Mouse (Mus musculus): ENCODE results near the gene Gm20388. TPM values are rescaled to one million over a fixed set of nuclear protein-coding genes. Genes with fewer than 3 reads are reported as not detected.

Gene Gm20388
- total RNA-seq, 1 experiment from 2014 or later: 18.4 TPM

GRCm38 (mm10) chr8:124339742-124340141 lies 4429.1 kb downstream of the Gm20388 start:
- no peak for ATAC-seq (replicated peaks in 1 of 2; ENCODE audit: insufficient read depth in 1 of 2, low FRiP score in 2 of 2, low TSS enrichment in 1 of 2, low read depth in 1 of 2, poor library complexity in 2 of 2, severe bottlenecking in 2 of 2)

- ATAC-seq (replicated peaks in 1 of 2; ENCODE audit: insufficient read depth in 1 of 2, low FRiP score in 2 of 2, low TSS enrichment in 1 of 2, low read depth in 1 of 2, poor library complexity in 2 of 2, severe bottlenecking in 2 of 2): 0 out of 4 replicates have a peak, but pooled peaks of 1 of the 2 experiments have one; percentile 6
Measured at GRCm38 (mm10) chr8:124340360-124341068, 4429.9 kb downstream of the Gm20388 start.

DNA sequence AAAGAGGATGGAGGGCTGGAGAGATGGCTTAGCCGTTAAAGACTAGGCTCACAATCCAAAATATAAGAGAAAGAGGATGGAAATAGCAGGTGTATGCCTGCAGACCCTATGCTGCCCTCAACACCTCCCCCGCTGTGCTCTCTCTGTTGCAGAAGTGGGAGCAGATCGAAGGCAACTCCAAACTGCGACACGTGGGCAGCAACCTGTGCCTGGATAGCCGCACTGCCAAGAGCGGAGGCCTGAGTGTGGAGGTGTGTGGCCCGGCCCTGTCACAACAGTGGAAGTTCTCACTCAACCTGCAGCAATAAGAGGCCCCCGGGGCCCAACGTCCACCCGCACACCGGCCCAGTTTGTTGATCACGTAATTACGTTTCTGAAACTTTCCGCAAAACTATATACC lies 4432.5 kb downstream of the Gm20388 start:
- no peak for ATAC-seq (replicated peaks in 1 of 2; ENCODE audit: insufficient read depth in 1 of 2, low FRiP score in 2 of 2, low TSS enrichment in 1 of 2, low read depth in 1 of 2, poor library complexity in 2 of 2, severe bottlenecking in 2 of 2)

DNA sequence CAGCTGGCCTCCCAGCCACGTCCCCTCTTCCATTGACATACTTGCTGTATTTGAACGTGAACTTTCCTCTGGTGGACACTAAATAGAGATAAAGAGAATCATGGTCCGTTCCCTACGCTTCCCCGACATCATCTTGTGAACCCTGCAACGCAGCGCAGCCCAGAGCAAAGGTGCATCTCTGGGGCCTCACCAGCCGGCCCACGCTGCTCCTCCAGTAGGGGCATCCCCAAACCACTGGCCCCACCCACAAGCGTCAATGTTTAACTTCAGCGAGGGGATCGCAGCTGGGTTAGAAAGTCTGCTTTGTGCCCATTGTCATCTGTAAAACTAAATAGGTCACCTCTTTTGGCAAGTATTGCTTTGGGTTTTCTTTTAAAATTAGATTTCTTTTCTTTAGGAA lies 4433.4 kb downstream of the Gm20388 start:
- no peak for ATAC-seq (replicated peaks in 1 of 2; ENCODE audit: insufficient read depth in 1 of 2, low FRiP score in 2 of 2, low TSS enrichment in 1 of 2, low read depth in 1 of 2, poor library complexity in 2 of 2, severe bottlenecking in 2 of 2)

GRCm38 (mm10) chr8:124345098-124345497 lies 4434.5 kb downstream of the Gm20388 start:
- no peak for ATAC-seq (replicated peaks in 1 of 2; ENCODE audit: insufficient read depth in 1 of 2, low FRiP score in 2 of 2, low TSS enrichment in 1 of 2, low read depth in 1 of 2, poor library complexity in 2 of 2, severe bottlenecking in 2 of 2)

DNA sequence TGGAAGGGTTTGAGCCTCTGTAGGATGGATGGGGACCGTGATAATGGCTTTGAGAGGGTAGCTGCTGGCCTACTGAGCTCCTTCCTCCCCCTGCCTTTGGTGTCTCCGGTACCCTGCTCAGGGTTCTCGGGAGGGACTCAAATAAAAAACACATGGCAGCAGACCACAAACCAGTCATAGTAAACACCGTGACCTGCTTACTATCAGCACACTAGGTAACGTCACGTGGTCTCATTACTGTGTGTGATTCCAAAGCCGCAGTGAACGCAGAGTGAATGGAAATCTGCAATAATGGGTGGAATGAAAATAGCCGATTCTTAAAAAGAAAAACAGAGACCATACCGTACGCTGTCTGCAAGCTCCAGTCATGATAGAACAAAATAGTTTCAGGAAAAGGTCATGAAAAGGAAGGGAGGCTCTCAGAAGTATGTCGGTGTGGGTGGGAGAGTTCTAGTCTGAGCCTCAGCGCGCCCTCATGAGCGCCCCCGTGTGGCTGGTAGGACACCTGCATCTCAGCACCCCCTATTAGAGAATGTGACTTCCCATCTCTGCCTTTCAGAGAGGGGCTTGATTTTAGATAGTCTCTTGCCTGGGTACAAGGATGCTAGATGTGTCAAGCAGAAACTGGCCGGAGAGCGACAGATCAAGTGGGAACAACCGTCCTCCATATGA lies 4436.3 kb downstream of the Gm20388 start:
- ATAC-seq (replicated peaks in 1 of 2; ENCODE audit: insufficient read depth in 1 of 2, low FRiP score in 2 of 2, low TSS enrichment in 1 of 2, low read depth in 1 of 2, poor library complexity in 2 of 2, severe bottlenecking in 2 of 2): peak; percentile 50 to 62; a peak in 2 of 4 replicates

- no peak for ATAC-seq (replicated peaks in 1 of 2; ENCODE audit: insufficient read depth in 1 of 2, low FRiP score in 2 of 2, low TSS enrichment in 1 of 2, low read depth in 1 of 2, poor library complexity in 2 of 2, severe bottlenecking in 2 of 2)
Measured at GRCm38 (mm10) chr8:124348087-124348486, 4437.4 kb downstream of the Gm20388 start.

- peak; percentile 43 to 74; a peak in 2 of 4 replicates for ATAC-seq (replicated peaks in 1 of 2; ENCODE audit: insufficient read depth in 1 of 2, low FRiP score in 2 of 2, low TSS enrichment in 1 of 2, low read depth in 1 of 2, poor library complexity in 2 of 2, severe bottlenecking in 2 of 2)
Measured at GRCm38 (mm10) chr8:124349663-124350062, 4439.0 kb downstream of the Gm20388 start.

GRCm38 (mm10) chr8:124351636-124352035 lies 4441.0 kb downstream of the Gm20388 start:
- no peak for ATAC-seq (replicated peaks in 1 of 2; ENCODE audit: insufficient read depth in 1 of 2, low FRiP score in 2 of 2, low TSS enrichment in 1 of 2, low read depth in 1 of 2, poor library complexity in 2 of 2, severe bottlenecking in 2 of 2)

DNA sequence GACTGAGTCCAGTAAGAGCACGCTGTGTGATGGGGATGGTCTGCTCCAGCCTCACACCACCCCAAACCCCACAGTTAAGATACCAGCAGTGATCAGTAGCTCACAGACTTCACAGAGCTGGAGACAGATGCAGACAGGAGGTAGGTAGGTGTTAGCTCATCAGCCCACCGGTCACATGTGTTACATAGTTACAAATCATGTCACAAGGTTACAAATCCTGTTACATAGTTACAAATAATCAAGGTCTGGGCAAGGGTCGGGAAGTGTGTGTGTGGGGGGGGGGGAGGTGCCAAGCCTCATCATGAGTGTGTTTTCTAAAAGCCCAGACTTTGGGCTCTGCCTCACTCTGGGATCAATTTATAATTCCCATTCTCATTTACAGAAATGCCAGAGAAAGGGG lies 4450.3 kb downstream of the Gm20388 start:
- ATAC-seq (replicated peaks in 1 of 2; ENCODE audit: insufficient read depth in 1 of 2, low FRiP score in 2 of 2, low TSS enrichment in 1 of 2, low read depth in 1 of 2, poor library complexity in 2 of 2, severe bottlenecking in 2 of 2): no peak

- ATAC-seq (replicated peaks in 1 of 2; ENCODE audit: insufficient read depth in 1 of 2, low FRiP score in 2 of 2, low TSS enrichment in 1 of 2, low read depth in 1 of 2, poor library complexity in 2 of 2, severe bottlenecking in 2 of 2): no peak
Measured at GRCm38 (mm10) chr8:124361773-124362427, 4451.3 kb downstream of the Gm20388 start.

GRCm38 (mm10) chr8:124362589-124362988 lies 4451.9 kb downstream of the Gm20388 start:
- no peak; a peak in 1 of 4 replicates for ATAC-seq (replicated peaks in 1 of 2; ENCODE audit: insufficient read depth in 1 of 2, low FRiP score in 2 of 2, low TSS enrichment in 1 of 2, low read depth in 1 of 2, poor library complexity in 2 of 2, severe bottlenecking in 2 of 2)

- ATAC-seq (replicated peaks in 1 of 2; ENCODE audit: insufficient read depth in 1 of 2, low FRiP score in 2 of 2, low TSS enrichment in 1 of 2, low read depth in 1 of 2, poor library complexity in 2 of 2, severe bottlenecking in 2 of 2): no peak
Measured at GRCm38 (mm10) chr8:124363337-124363736, 4452.7 kb downstream of the Gm20388 start.

GRCm38 (mm10) chr8:124368213-124368612 lies 4457.6 kb downstream of the Gm20388 start:
- ATAC-seq (replicated peaks in 1 of 2; ENCODE audit: insufficient read depth in 1 of 2, low FRiP score in 2 of 2, low TSS enrichment in 1 of 2, low read depth in 1 of 2, poor library complexity in 2 of 2, severe bottlenecking in 2 of 2): peak; percentile 76 to 82

DNA sequence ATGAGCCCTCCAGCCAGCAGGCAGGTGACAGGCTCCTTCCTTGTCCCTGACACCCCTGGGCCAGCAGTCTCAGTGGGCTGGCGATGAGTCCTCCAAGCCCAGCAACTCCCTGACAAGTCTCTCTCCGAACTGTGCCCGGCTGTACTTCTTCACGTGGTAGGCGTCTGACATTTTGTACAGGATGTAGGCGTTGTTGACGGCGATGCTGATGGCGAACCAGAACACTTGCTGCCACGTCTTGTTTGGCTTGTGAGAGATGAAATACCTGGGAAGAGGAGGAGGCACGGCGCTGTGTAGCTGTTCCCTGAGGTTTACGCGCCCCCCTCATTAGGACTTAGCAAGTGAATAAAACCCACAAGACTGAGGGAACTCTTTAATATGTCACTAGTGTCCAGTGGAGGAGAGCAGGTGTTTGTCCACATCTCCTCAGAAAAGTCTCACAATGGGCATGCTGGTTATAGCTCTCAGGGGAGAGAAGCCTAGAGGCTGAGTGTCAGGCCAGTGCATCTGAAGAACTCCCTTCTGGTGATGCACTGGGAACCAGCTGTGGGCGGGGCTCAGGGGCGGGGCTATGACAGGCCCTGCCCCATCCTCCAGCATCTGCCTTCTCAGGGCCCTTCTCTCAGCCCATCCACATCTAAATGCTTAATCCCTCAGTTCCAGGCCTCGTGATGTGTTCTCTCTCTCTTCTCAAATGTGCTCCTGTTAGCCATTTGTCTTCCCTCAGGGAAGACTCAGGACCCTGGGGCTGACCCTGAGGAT lies 4460.0 kb downstream of the Gm20388 start:
- no peak for ATAC-seq (replicated peaks in 1 of 2; ENCODE audit: insufficient read depth in 1 of 2, low FRiP score in 2 of 2, low TSS enrichment in 1 of 2, low read depth in 1 of 2, poor library complexity in 2 of 2, severe bottlenecking in 2 of 2)

- no peak for ATAC-seq (replicated peaks in 1 of 2; ENCODE audit: insufficient read depth in 1 of 2, low FRiP score in 2 of 2, low TSS enrichment in 1 of 2, low read depth in 1 of 2, poor library complexity in 2 of 2, severe bottlenecking in 2 of 2)
Measured at GRCm38 (mm10) chr8:124371410-124372123, 4460.9 kb downstream of the Gm20388 start.

DNA sequence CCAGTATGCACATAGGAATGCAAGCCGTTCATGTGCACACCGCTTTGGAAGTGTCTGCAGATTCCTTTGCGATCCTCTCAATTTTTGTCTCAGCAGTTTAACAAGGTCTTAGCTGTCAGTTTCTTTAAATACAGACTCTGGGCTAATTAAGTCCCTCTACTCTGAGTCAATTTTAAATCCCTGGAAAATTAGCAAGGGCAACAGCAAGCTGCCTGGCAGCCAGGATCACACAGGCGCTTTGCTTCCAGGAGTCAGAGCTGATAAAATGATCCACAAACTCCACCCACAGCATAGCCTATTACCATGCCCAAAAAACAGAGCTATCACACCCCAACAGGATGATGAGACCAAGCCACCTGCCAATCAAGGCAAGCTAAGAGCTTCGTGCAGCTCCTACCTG lies 4463.1 kb downstream of the Gm20388 start:
- ATAC-seq (replicated peaks in 1 of 2; ENCODE audit: insufficient read depth in 1 of 2, low FRiP score in 2 of 2, low TSS enrichment in 1 of 2, low read depth in 1 of 2, poor library complexity in 2 of 2, severe bottlenecking in 2 of 2): no peak
